Comparison of ENCODE assay signal across 8 mouse cellular contexts in genomic region chr11:102406401-102406800, GRCm38 (mm10). TPM values are rescaled to one million over a fixed set of nuclear protein-coding genes. Genes with fewer than 3 reads are reported as not detected.
DNase-seq lines count a peak whose midpoint lies in the region; ATAC-seq lines count a peak whose summit lies in the region.

No protein-coding gene starts in this region.

- H3K36me3 ChIP-seq in liver, embryonic 11.5 days (ENCODE audit: control insufficient read depth, insufficient read depth, low read length): peaks cover 19% of the 10 kb centered on the region

- H3K9me3 ChIP-seq in liver, embryonic 11.5 days (ENCODE audit: control insufficient read depth, low read length): no peaks in the 10 kb centered on the region

- no peak for ATAC-seq in liver, embryonic 11.5 days (replicated peaks; ENCODE audit: low FRiP score)

- peak overlapping the region; percentile 94 for H3K4me2 ChIP-seq in liver, embryonic 11.5 days

- peak; percentile 45 for DNase-seq in cerebellum, adult 8-10 months
- no peak for DNase-seq in cerebellum, adult 11 months
- DNase-seq in thymus, postnatal 14 days: peak; percentile 8
- no peak for DNase-seq in thymus, adult 18-20 months
- no peak for DNase-seq in liver, embryonic 11.5 days (ENCODE audit: low spot score)
- DNase-seq in testis, postnatal 14 days (ENCODE audit: low spot score): peak; percentile 16
- DNase-seq in right cerebral cortex, postnatal 25 days: no peak
- no peak for DNase-seq in embryo, embryonic 9.5 days (ENCODE audit: extremely low spot score)

- 13% methylated on average over 3 of the region's 3 CpGs for WGBS in liver, embryonic 11.5 days

- peak overlapping the region; percentile 67 for H3K4me3 ChIP-seq in liver, embryonic 11.5 days (ENCODE audit: low read depth, low read length)

- H3K27ac ChIP-seq in liver, embryonic 11.5 days (ENCODE audit: low read depth, low read length): peak overlapping the region; percentile 98

- peaks cover 27% of the 10 kb centered on the region for H3K4me1 ChIP-seq in liver, embryonic 11.5 days (replicated peaks; ENCODE audit: control insufficient read depth, insufficient read depth, low read length)

- peak overlapping the region; percentile 74 for H3K9ac ChIP-seq in liver, embryonic 11.5 days (ENCODE audit: low read depth, low read length)

- H3K27me3 ChIP-seq in liver, embryonic 11.5 days (replicated peaks; ENCODE audit: control insufficient read depth, insufficient read depth, low read length): peaks cover 8% of the 10 kb centered on the region

RNA-seq across cellular contexts. Expression of gene Slc25a39, which starts 1.3 kb away (rescaled TPM):
- polyA plus RNA-seq in liver, embryonic 11.5 days (2014; fragmentation: Nextera tagmentation; extraction: Ambion mirVana): 282 and 283 TPM in 2 replicates

RNA-seq across cellular contexts. Expression of gene Rundc3a, which starts 13.2 kb away (rescaled TPM):
- polyA plus RNA-seq in liver, embryonic 11.5 days (2014; fragmentation: Nextera tagmentation; extraction: Ambion mirVana): 1.8 and 2.6 TPM in 2 replicates

RNA-seq across cellular contexts. Expression of gene Grn, which starts 23.7 kb away (rescaled TPM):
- polyA plus RNA-seq in liver, embryonic 11.5 days (2014; fragmentation: Nextera tagmentation; extraction: Ambion mirVana): 68.1 and 69.5 TPM in 2 replicates

RNA-seq across cellular contexts. Expression of gene Slc4a1, which starts 40.4 kb away (rescaled TPM):
- polyA plus RNA-seq in liver, embryonic 11.5 days (2014; fragmentation: Nextera tagmentation; extraction: Ambion mirVana): 191 and 229 TPM in 2 replicates

RNA-seq across cellular contexts. Expression of gene Fam171a2, which starts 41.1 kb away (rescaled TPM):
- 1.8 and 2.0 TPM in 2 replicates for polyA plus RNA-seq in liver, embryonic 11.5 days (2014; fragmentation: Nextera tagmentation; extraction: Ambion mirVana)

Comparison
In these comparisons a context has a peak if more than half of its experiments do, and no peak if none do; other contexts are left out.
1. DNase-seq: peak in cerebellum, adult 8-10 months (single experiment), thymus, postnatal 14 days (single experiment) and testis, postnatal 14 days (single experiment); none in cerebellum, adult 11 months (single experiment), thymus, adult 18-20 months (0 of 2), liver, embryonic 11.5 days (single experiment), right cerebral cortex, postnatal 25 days (single experiment) and embryo, embryonic 9.5 days (single experiment).